Mouse (Mus musculus) limb, embryonic 13.5 days (tissue): Measurements from ENCODE around the gene Sox6. TPM values are rescaled to one million over a fixed set of nuclear protein-coding genes. Genes with fewer than 3 reads are reported as not detected.
"Not testable (repeated sequence)": the region's sequence is repeated elsewhere in the genome, so short reads cannot be mapped to it uniquely, and the experiment has no call there.

Source experiments
- ATAC-seq: fragments of 200-750 bp; cut with Nextera tagmentation; 2 replicates; pipeline ENCODE4 v1.8.0; 2017; ENCODE audit warnings: low read depth, moderate number of reproducible peaks, moderate TSS enrichment; ENCODE audit not compliant: low FRiP score
- H3K27ac ChIP-seq: fragments of 300-500 bp; sonication (generic); 2 replicates; pipeline ENCODE4 v1.5.1; 2015; ENCODE audit warnings: inconsistent platforms, mild to moderate bottlenecking, moderate library complexity
- H3K27me3 ChIP-seq: fragments of 300-500 bp; sonication (generic); 2 replicates; pipeline ENCODE4 v1.6.1; 2015; ENCODE audit warnings: mild to moderate bottlenecking, inconsistent platforms
- H3K36me3 ChIP-seq: fragments of 300-500 bp; sonication (generic); 2 replicates; pipeline ENCODE4 v1.6.1; 2015; ENCODE audit warnings: inconsistent platforms, mild to moderate bottlenecking, moderate library complexity
- H3K4me1 ChIP-seq: fragments of 300-500 bp; sonication (generic); 2 replicates; pipeline ENCODE4 v1.6.1; 2015; ENCODE audit warnings: inconsistent platforms
- H3K4me2 ChIP-seq: fragments of 300-500 bp; sonication (generic); replicated peaks from 2 replicates; pipeline ENCODE4 v1.6.1; 2015; ENCODE audit warnings: inconsistent platforms, mild to moderate bottlenecking, moderate library complexity
- H3K4me3 ChIP-seq: fragments of 300-500 bp; sonication (generic); 2 replicates; pipeline ENCODE4 v1.5.1; 2015; ENCODE audit warnings: moderate library complexity, mild to moderate bottlenecking, inconsistent platforms
- H3K9ac ChIP-seq: fragments of 300-500 bp; sonication (generic); 2 replicates; pipeline ENCODE4 v1.6.1; 2015; ENCODE audit warnings: mild to moderate bottlenecking, inconsistent platforms
- H3K9me3 ChIP-seq: fragments of 300-500 bp; sonication (generic); 2 replicates; pipeline ENCODE4 v1.6.1; 2016; ENCODE audit warnings: inconsistent platforms
- WGBS: fragments of 180-500 bp; shearing (Covaris S2); methylation state at CpG from one replicate; pipeline ENCODE4 v1.1.7; 2015; 5-methylcytosine and 5-hydroxymethylcytosine counted together
- polyA plus RNA-seq: library from polyadenylated mRNA; unstranded; fragments of >200 nt; fragmentation: Nextera tagmentation; extraction: Ambion mirVana; gene quantifications from 2 replicates; pipeline ENCODE4 v1.2.1, GENCODE M21; 2015

Gene Sox6
- polyA plus RNA-seq, 1 experiment from 2014 or later, result 105 TPM

DNA sequence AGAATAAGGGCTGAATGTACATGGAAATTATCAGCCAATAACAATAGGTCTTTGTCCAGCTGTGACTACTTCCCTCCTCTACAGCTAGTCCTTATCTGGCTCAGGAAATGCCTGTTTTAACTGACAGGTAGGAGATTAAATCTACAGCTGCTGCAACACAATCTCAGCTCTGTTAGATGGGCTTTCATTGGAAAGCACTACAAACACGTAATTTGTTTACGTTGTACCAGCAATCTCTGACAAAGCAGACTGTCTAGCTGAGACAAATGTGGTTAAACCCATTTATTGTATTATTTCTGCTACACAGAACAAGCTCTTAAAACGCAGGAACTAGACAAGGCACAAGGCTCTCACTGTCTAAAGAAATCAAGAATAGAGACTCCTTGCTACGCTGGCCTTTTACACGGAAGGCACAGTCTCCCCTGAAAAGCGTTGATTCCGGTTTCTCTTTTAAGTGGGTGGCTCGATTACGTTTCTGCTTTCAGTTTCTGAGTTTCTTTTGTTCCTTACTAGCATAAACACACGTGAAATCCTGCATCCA lies 422.8 kb downstream of the Sox6 start:
- no peak overlapping the region for H3K9ac ChIP-seq
- H3K4me2 ChIP-seq, result peak overlapping the region; percentile 26

DNA sequence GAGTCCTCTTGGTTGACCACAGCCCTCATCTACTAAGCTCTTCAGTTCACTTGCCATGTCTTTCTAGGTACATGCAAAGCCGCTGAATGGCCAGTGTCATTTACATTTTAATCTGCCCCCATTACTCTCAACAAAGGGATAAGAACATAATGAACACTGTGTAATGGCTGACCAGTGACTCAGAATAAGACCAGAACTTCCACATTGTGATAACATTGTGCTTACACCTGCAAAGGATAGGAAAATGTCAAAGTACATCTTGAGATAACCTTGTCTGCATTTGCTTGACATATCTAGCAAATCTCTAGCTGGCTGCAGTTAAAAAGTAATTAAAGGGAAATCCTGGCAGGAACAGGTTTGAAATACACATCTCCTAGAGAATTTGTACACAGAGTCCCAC lies 431.1 kb downstream of the Sox6 start:
- no peak overlapping the region for H3K4me2 ChIP-seq
- no peaks in the 10 kb centered on the region for H3K9me3 ChIP-seq
- H3K36me3 ChIP-seq, result 0 out of 2 replicates have a peak, but pooled peaks cover 5% of the 10 kb centered on the region
- 100% methylated on average over 1 of the region's 1 CpGs for WGBS
- no peaks in the 10 kb centered on the region for H3K27me3 ChIP-seq
- H3K4me3 ChIP-seq, result no peak overlapping the region
- no peak overlapping the region for H3K9ac ChIP-seq
- ATAC-seq, result no peak
- H3K4me1 ChIP-seq, result peaks cover 3% of the 10 kb centered on the region; the same call in 1 of the 2 replicates
- H3K27ac ChIP-seq, result no peak overlapping the region

More for the DNA sequence above, 422.8 kb downstream of the Sox6 start:
- no peak for ATAC-seq
- Histone ChIP-seq H3K27ac (peak overlapping the region; percentile 79; the same call in 1 of the 2 replicates), H3K9me3 (no peaks in the 10 kb centered on the region), H3K36me3 (no peaks in the 10 kb centered on the region), H3K27me3 (no peaks in the 10 kb centered on the region), H3K4me3 (no peak overlapping the region), H3K4me1 (peaks cover 16% of the 10 kb centered on the region)
- WGBS, result 47% methylated on average over 10 of the region's 10 CpGs

- not testable (repeated sequence) for H3K4me2 ChIP-seq, H3K27ac ChIP-seq, H3K4me1 ChIP-seq, ATAC-seq, H3K9ac ChIP-seq, H3K27me3 ChIP-seq, H3K4me3 ChIP-seq, H3K9me3 ChIP-seq
- WGBS, result 63% methylated on average over 3 of the region's 3 CpGs
- H3K36me3 ChIP-seq, result peaks cover 11% of the 10 kb centered on the region
Measured at GRCm38 (mm10) chr7:115606125-115606524, 432.5 kb downstream of the Sox6 start.

DNA sequence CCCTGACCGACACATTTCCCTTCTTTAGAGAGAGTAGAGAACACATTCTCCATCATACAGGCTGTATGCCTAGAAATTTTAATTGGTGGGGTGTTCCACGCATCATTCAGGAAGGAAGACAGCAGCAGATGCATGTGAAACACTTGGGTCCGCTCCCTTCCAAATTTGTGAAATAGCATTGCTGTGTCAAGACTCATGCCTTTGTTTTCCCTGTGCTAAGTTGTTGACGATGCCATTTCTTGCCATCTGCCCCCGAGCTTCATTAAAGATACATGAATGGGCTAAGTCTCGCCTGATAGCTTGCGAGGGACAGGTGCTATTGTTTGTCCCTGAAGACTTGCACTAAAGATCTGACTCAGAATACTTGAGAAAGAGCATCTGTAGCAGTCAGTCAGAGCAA lies 433.7 kb downstream of the Sox6 start:
- H3K4me1 ChIP-seq, result no peaks in the 10 kb centered on the region
- no peak overlapping the region for H3K4me3 ChIP-seq
- no peak for ATAC-seq
- no peaks in the 10 kb centered on the region for H3K9me3 ChIP-seq
- H3K27ac ChIP-seq, result no peak overlapping the region
- H3K9ac ChIP-seq, result no peak overlapping the region
- H3K36me3 ChIP-seq, result peaks cover 11% of the 10 kb centered on the region
- 79% methylated on average over 7 of the region's 7 CpGs for WGBS
- H3K27me3 ChIP-seq, result no peaks in the 10 kb centered on the region
- H3K4me2 ChIP-seq, result no peak overlapping the region

DNA sequence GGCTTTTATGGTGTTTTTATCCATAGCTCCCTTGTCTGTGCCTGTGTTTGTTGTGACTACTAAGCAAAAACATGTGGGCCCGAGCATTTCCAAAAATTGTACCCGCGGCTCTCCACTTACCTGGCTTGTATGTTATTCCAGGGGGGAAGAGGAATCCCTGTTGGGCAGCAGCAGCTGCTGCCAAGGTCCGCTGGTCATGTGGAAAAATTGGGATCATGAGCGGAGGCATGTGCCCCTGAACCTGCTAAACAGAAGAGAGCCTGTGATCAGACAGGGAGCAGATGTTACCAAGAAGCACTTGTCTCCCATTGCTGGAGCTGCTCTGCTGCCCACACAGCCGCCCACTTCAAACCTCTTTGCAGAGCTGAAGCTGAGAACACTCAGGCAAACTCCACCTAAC lies 441.2 kb downstream of the Sox6 start:
- 0 out of 2 replicates have a peak, but pooled peaks have one; percentile 15 for ATAC-seq

GRCm38 (mm10) chr7:115580461-115580860 lies 458.1 kb downstream of the Sox6 start:
- WGBS, result 52% methylated on average over 7 of the region's 7 CpGs
- H3K4me1 ChIP-seq, result no peaks in the 10 kb centered on the region
- no peak overlapping the region for H3K27ac ChIP-seq
- H3K36me3 ChIP-seq, result no peaks in the 10 kb centered on the region
- H3K9me3 ChIP-seq, result no peaks in the 10 kb centered on the region
- H3K27me3 ChIP-seq, result no peaks in the 10 kb centered on the region
- no peak overlapping the region for H3K4me3 ChIP-seq
- H3K4me2 ChIP-seq, result no peak overlapping the region
- no peak overlapping the region for H3K9ac ChIP-seq
- ATAC-seq, result no peak

More for the DNA sequence above, 441.2 kb downstream of the Sox6 start:
- H3K9ac ChIP-seq, result peak overlapping the region; percentile 45; the same call in 1 of the 2 replicates
- H3K27me3 ChIP-seq, result no peaks in the 10 kb centered on the region
- no peaks in the 10 kb centered on the region for H3K9me3 ChIP-seq
- H3K4me2 ChIP-seq, result peak overlapping the region; percentile 34
- peaks cover 31% of the 10 kb centered on the region for H3K4me1 ChIP-seq
- peaks cover 5% of the 10 kb centered on the region for H3K36me3 ChIP-seq
- 12% methylated on average over 6 of the region's 6 CpGs for WGBS
- peak overlapping the region; percentile 74 for H3K27ac ChIP-seq
- no peak overlapping the region for H3K4me3 ChIP-seq

GRCm38 (mm10) chr7:115579826-115580225 lies 458.8 kb downstream of the Sox6 start:
- Histone ChIP-seq H3K27me3 (no peaks in the 10 kb centered on the region), H3K4me3 (no peak overlapping the region), H3K9ac (no peak overlapping the region), H3K4me2 (no peak overlapping the region), H3K4me1 (no peaks in the 10 kb centered on the region), H3K9me3 (no peaks in the 10 kb centered on the region), H3K36me3 (no peaks in the 10 kb centered on the region), H3K27ac (no peak overlapping the region; the same call in 1 of the 2 replicates)
- no peak for ATAC-seq
- WGBS, result 56% methylated on average over 3 of the region's 3 CpGs

- H3K27me3 ChIP-seq, result no peaks in the 10 kb centered on the region
- WGBS, result 80% methylated on average over 1 of the region's 1 CpGs
- H3K4me2 ChIP-seq, result no peak overlapping the region
Measured at GRCm38 (mm10) chr7:115576387-115576786, 462.2 kb downstream of the Sox6 start.

GRCm38 (mm10) chr7:115574834-115575233 lies 463.8 kb downstream of the Sox6 start:
- Histone ChIP-seq H3K36me3 (no peaks in the 10 kb centered on the region), H3K9me3 (no peaks in the 10 kb centered on the region), H3K4me3 (no peak overlapping the region), H3K27ac (no peak overlapping the region), H3K4me1 (no peaks in the 10 kb centered on the region), H3K9ac (no peak overlapping the region), H3K4me2 (no peak overlapping the region), H3K27me3 (no peaks in the 10 kb centered on the region)
- no peak for ATAC-seq
- 50% methylated on average over 1 of the region's 1 CpGs for WGBS

More at GRCm38 (mm10) chr7:115576387-115576786, 462.2 kb downstream of the Sox6 start:
- no peaks in the 10 kb centered on the region for H3K36me3 ChIP-seq
- no peak overlapping the region for H3K4me3 ChIP-seq
- H3K9me3 ChIP-seq, result no peaks in the 10 kb centered on the region
- ATAC-seq, result no peak
- H3K9ac ChIP-seq, result no peak overlapping the region
- no peak overlapping the region for H3K27ac ChIP-seq
- H3K4me1 ChIP-seq, result no peaks in the 10 kb centered on the region

- Histone ChIP-seq H3K36me3 (no peaks in the 10 kb centered on the region), H3K9me3 (no peaks in the 10 kb centered on the region), H3K9ac (0 out of 2 replicates have a peak overlapping the region, but pooled peaks have one; percentile 43), H3K27me3 (no peaks in the 10 kb centered on the region), H3K4me1 (peaks cover 28% of the 10 kb centered on the region), H3K4me3 (no peak overlapping the region), H3K27ac (0 out of 2 replicates have a peak overlapping the region, but pooled peaks have one; percentile 45), H3K4me2 (peak overlapping the region; percentile 23; the same call in 1 of the 2 replicates)
- peak; percentile 59; the same call in 1 of the 2 replicates for ATAC-seq
- 20% methylated on average over 9 of the region's 9 CpGs for WGBS
Measured at GRCm38 (mm10) chr7:115568821-115569240, 469.8 kb downstream of the Sox6 start.

DNA sequence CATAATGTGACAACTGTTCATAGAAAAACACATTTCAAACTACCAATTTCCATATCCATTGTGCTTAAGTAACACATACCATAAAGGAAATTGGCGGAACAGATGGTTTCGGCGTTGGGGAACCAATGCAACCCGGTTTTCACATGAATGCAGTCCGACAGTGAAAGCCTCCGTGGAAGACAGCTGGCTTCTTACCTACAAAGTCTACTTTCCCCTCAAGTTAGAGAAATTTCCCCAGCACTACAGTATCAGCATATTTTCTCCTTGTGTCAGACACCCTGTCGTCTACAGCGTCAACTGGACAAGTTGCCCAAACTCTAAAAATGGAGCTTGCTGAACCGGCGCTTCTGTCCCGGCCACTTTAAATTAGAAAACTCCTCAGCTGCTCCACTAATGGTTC lies 470.3 kb downstream of the Sox6 start:
- Histone ChIP-seq H3K4me2 (no peak overlapping the region), H3K9me3 (no peaks in the 10 kb centered on the region), H3K27ac (no peak overlapping the region), H3K36me3 (no peaks in the 10 kb centered on the region), H3K27me3 (no peaks in the 10 kb centered on the region), H3K9ac (no peak overlapping the region), H3K4me1 (peaks cover 33% of the 10 kb centered on the region), H3K4me3 (no peak overlapping the region)
- no peak for ATAC-seq
- WGBS, result 67% methylated on average over 11 of the region's 11 CpGs

- ATAC-seq, result no peak
- no peak overlapping the region for H3K9ac ChIP-seq
- H3K9me3 ChIP-seq, result no peaks in the 10 kb centered on the region
- no peaks in the 10 kb centered on the region for H3K27me3 ChIP-seq
- no peak overlapping the region for H3K4me2 ChIP-seq
- H3K27ac ChIP-seq, result no peak overlapping the region
- no peaks in the 10 kb centered on the region for H3K36me3 ChIP-seq
- 90% methylated on average over 2 of the region's 2 CpGs for WGBS
- peaks cover 39% of the 10 kb centered on the region for H3K4me1 ChIP-seq
- no peak overlapping the region for H3K4me3 ChIP-seq
Measured at GRCm38 (mm10) chr7:115566818-115567217, 471.8 kb downstream of the Sox6 start.

GRCm38 (mm10) chr7:115565060-115565426 lies 473.6 kb downstream of the Sox6 start:
- Histone ChIP-seq H3K36me3 (no peaks in the 10 kb centered on the region), H3K9me3 (no peaks in the 10 kb centered on the region), H3K27me3 (no peaks in the 10 kb centered on the region), H3K27ac (peak overlapping the region; percentile 17; the same call in 1 of the 2 replicates), H3K4me2 (no peak overlapping the region), H3K9ac (no peak overlapping the region), H3K4me3 (no peak overlapping the region), H3K4me1 (peaks cover 42% of the 10 kb centered on the region)
- ATAC-seq, result no peak
- WGBS, result 37% methylated on average over 5 of the region's 5 CpGs
